Mouse (Mus musculus) T-cell, adult 2 months (primary cell): ENCODE measurements around the gene Snrpb2.

Experiments
- DNase-seq: peaks from one replicate; pipeline ENCODE4 v3.0.0; 2022; ENCODE audit warnings: low spot score

The Snrpb2 gene

GRCm38 (mm10) chr2:143062812-143063792 is at the start of gene Snrpb2:
TSS of gene Snrpb2 (plus strand) at chr2:143063039.
- peak; percentile 78 for DNase-seq

- no peak for DNase-seq
Measured at GRCm38 (mm10) chr2:143013057-143013456, 49.8 kb upstream of the Snrpb2 start.

GRCm38 (mm10) chr2:143018084-143018483 is 44.8 kb upstream of the Snrpb2 start:
- no peak for DNase-seq

- no peak for DNase-seq
Measured at GRCm38 (mm10) chr2:143018591-143019130, 44.2 kb upstream of the Snrpb2 start.

- DNase-seq: no peak
Measured at GRCm38 (mm10) chr2:143019727-143020126, 43.1 kb upstream of the Snrpb2 start.

GRCm38 (mm10) chr2:143023331-143023730 is 39.5 kb upstream of the Snrpb2 start:
- no peak for DNase-seq

GRCm38 (mm10) chr2:143024226-143024625 is 38.6 kb upstream of the Snrpb2 start:
- no peak for DNase-seq

- no peak for DNase-seq
Measured at GRCm38 (mm10) chr2:143031283-143031682, 31.6 kb upstream of the Snrpb2 start.

GRCm38 (mm10) chr2:143032378-143033255 is 30.2 kb upstream of the Snrpb2 start:
- DNase-seq: no peak

GRCm38 (mm10) chr2:143034350-143035085 is 28.3 kb upstream of the Snrpb2 start:
- no peak for DNase-seq

- DNase-seq: no peak
Measured at GRCm38 (mm10) chr2:143035086-143035593, 27.7 kb upstream of the Snrpb2 start.

GRCm38 (mm10) chr2:143041596-143041995 is 21.2 kb upstream of the Snrpb2 start:
- no peak for DNase-seq

- DNase-seq: no peak
Measured at GRCm38 (mm10) chr2:143055251-143055650, 7.6 kb upstream of the Snrpb2 start.

- DNase-seq: no peak
Measured at GRCm38 (mm10) chr2:143056736-143057135, 6.1 kb upstream of the Snrpb2 start.

GRCm38 (mm10) chr2:143062432-143062811 is 417 bp upstream of the Snrpb2 start:
- no peak for DNase-seq

GRCm38 (mm10) chr2:143065914-143066313 is 3.1 kb downstream of the Snrpb2 start:
- DNase-seq: no peak

GRCm38 (mm10) chr2:143078198-143078851 is 15.5 kb downstream of the Snrpb2 start, which contains the start of gene Otor:
TSS of gene Otor (plus strand) at chr2:143078473.
- no peak for DNase-seq

GRCm38 (mm10) chr2:143081693-143082092 is 18.9 kb downstream of the Snrpb2 start:
- DNase-seq: no peak

- no peak for DNase-seq
Measured at GRCm38 (mm10) chr2:143084852-143085397, 22.1 kb downstream of the Snrpb2 start.

GRCm38 (mm10) chr2:143089866-143090265 is 27.0 kb downstream of the Snrpb2 start:
- DNase-seq: no peak
